Mouse (Mus musculus): ENCODE measurements around the gene E2f6. TPM values are rescaled to one million over a fixed set of nuclear protein-coding genes. Genes with fewer than 3 reads are reported as not detected.

The E2f6 gene
- polyA plus RNA-seq, 1 experiment from 2014 or later, result 77.4 TPM

GRCm38 (mm10) chr12:16856306-16856679 is 45.5 kb downstream of the E2f6 start:
- no peak overlapping the region for H3K4me3 ChIP-seq (replicated peaks)
- peaks cover 14% of the 10 kb centered on the region for H3K4me1 ChIP-seq
- 36% methylated on average over 2 of the region's 2 CpGs for WGBS
- no peak; the same call in 1 of the 2 replicates for ATAC-seq (ENCODE audit: low FRiP score)
- H3K9ac ChIP-seq, result no peak overlapping the region
- no peak overlapping the region; the same call in 1 of the 2 replicates for H3K4me2 ChIP-seq
- no peaks in the 10 kb centered on the region for H3K36me3 ChIP-seq (replicated peaks)
- H3K9me3 ChIP-seq, result no peaks in the 10 kb centered on the region
- H3K27me3 ChIP-seq, result no peaks in the 10 kb centered on the region
- H3K27ac ChIP-seq, result peak overlapping the region; percentile 82

- 92% methylated on average over 4 of the region's 4 CpGs for WGBS
- H3K4me1 ChIP-seq, result peaks cover 14% of the 10 kb centered on the region
- H3K36me3 ChIP-seq (replicated peaks), result no peaks in the 10 kb centered on the region
- H3K27ac ChIP-seq, result no peak overlapping the region
- ATAC-seq (ENCODE audit: low FRiP score), result no peak
- H3K4me3 ChIP-seq (replicated peaks), result no peak overlapping the region
- no peak overlapping the region for H3K9ac ChIP-seq
- H3K27me3 ChIP-seq, result no peaks in the 10 kb centered on the region
- no peaks in the 10 kb centered on the region for H3K9me3 ChIP-seq
- H3K4me2 ChIP-seq, result no peak overlapping the region
These were observed 47.3 kb downstream of the E2f6 start for GRCm38 (mm10) chr12:16858081-16858480.

GRCm38 (mm10) chr12:16859781-16860180 is 49.0 kb downstream of the E2f6 start:
- no peak for ATAC-seq (ENCODE audit: low FRiP score)
- Histone ChIP-seq H3K27ac (no peak overlapping the region), H3K9ac (no peak overlapping the region), H3K27me3 (no peaks in the 10 kb centered on the region), H3K36me3 (replicated peaks) (no peaks in the 10 kb centered on the region), H3K4me3 (replicated peaks) (no peak overlapping the region), H3K9me3 (no peaks in the 10 kb centered on the region), H3K4me1 (peaks cover 14% of the 10 kb centered on the region), H3K4me2 (no peak overlapping the region)
- WGBS, result 87% methylated on average over 2 of the region's 2 CpGs

GRCm38 (mm10) chr12:16860533-16860932 is 49.8 kb downstream of the E2f6 start:
- Histone ChIP-seq H3K36me3 (replicated peaks) (no peaks in the 10 kb centered on the region), H3K27ac (no peak overlapping the region), H3K9me3 (no peaks in the 10 kb centered on the region), H3K9ac (no peak overlapping the region), H3K27me3 (no peaks in the 10 kb centered on the region), H3K4me2 (no peak overlapping the region), H3K4me3 (replicated peaks) (no peak overlapping the region), H3K4me1 (peaks cover 12% of the 10 kb centered on the region)
- ATAC-seq (ENCODE audit: low FRiP score), result no peak
- 68% methylated on average over 1 of the region's 1 CpGs for WGBS

- Histone ChIP-seq H3K27me3 (no peaks in the 10 kb centered on the region), H3K27ac (no peak overlapping the region), H3K9me3 (no peaks in the 10 kb centered on the region), H3K9ac (no peak overlapping the region), H3K4me1 (peaks cover 7% of the 10 kb centered on the region), H3K4me3 (replicated peaks) (no peak overlapping the region), H3K36me3 (replicated peaks) (no peaks in the 10 kb centered on the region), H3K4me2 (no peak overlapping the region)
- no peak for ATAC-seq (ENCODE audit: low FRiP score)
- 74% methylated on average over 3 of the region's 3 CpGs for WGBS
These were observed 50.2 kb downstream of the E2f6 start for GRCm38 (mm10) chr12:16860961-16861360.

- no peak overlapping the region for H3K4me3 ChIP-seq (replicated peaks)
These were observed 53.7 kb downstream of the E2f6 start for GRCm38 (mm10) chr12:16864477-16864876.

GRCm38 (mm10) chr12:16865871-16866270 is 55.1 kb downstream of the E2f6 start:
- 82% methylated on average over 3 of the region's 3 CpGs for WGBS
- H3K27me3 ChIP-seq, result no peaks in the 10 kb centered on the region
- H3K4me2 ChIP-seq, result no peak overlapping the region
- H3K27ac ChIP-seq, result no peak overlapping the region
- H3K36me3 ChIP-seq (replicated peaks), result no peaks in the 10 kb centered on the region
- no peak overlapping the region for H3K4me3 ChIP-seq (replicated peaks)
- no peaks in the 10 kb centered on the region for H3K9me3 ChIP-seq
- no peak overlapping the region for H3K9ac ChIP-seq
- no peak for ATAC-seq (ENCODE audit: low FRiP score)
- peaks cover 10% of the 10 kb centered on the region; the same call in 1 of the 2 replicates for H3K4me1 ChIP-seq

More at GRCm38 (mm10) chr12:16864477-16864876, 53.7 kb downstream of the E2f6 start:
- no peaks in the 10 kb centered on the region for H3K4me1 ChIP-seq
- H3K4me2 ChIP-seq, result no peak overlapping the region
- H3K9ac ChIP-seq, result no peak overlapping the region
- no peak for ATAC-seq (ENCODE audit: low FRiP score)
- 90% methylated on average over 4 of the region's 4 CpGs for whole genome bisulfite sequencing
- H3K27me3 ChIP-seq, result no peaks in the 10 kb centered on the region
- H3K9me3 ChIP-seq, result no peaks in the 10 kb centered on the region
- no peak overlapping the region for H3K27ac ChIP-seq
- no peaks in the 10 kb centered on the region for H3K36me3 ChIP-seq (replicated peaks)

GRCm38 (mm10) chr12:16866460-16866859 is 55.7 kb downstream of the E2f6 start:
- no peak overlapping the region for H3K9ac ChIP-seq
- peaks cover 10% of the 10 kb centered on the region; the same call in 1 of the 2 replicates for H3K4me1 ChIP-seq
- H3K4me3 ChIP-seq (replicated peaks), result no peak overlapping the region
- H3K36me3 ChIP-seq (replicated peaks), result no peaks in the 10 kb centered on the region
- H3K4me2 ChIP-seq, result no peak overlapping the region
- H3K27ac ChIP-seq, result no peak overlapping the region
- H3K9me3 ChIP-seq, result no peaks in the 10 kb centered on the region
- WGBS, result 84% methylated on average over 3 of the region's 3 CpGs
- ATAC-seq (ENCODE audit: low FRiP score), result no peak
- no peaks in the 10 kb centered on the region for H3K27me3 ChIP-seq

- Histone ChIP-seq H3K9ac (no peak overlapping the region), H3K4me2 (no peak overlapping the region), H3K9me3 (no peaks in the 10 kb centered on the region), H3K27me3 (no peaks in the 10 kb centered on the region), H3K4me3 (replicated peaks) (no peak overlapping the region), H3K36me3 (replicated peaks) (no peaks in the 10 kb centered on the region), H3K27ac (no peak overlapping the region), H3K4me1 (peaks cover 10% of the 10 kb centered on the region; the same call in 1 of the 2 replicates)
- no peak for ATAC-seq (ENCODE audit: low FRiP score)
- 74% methylated on average over 7 of the region's 7 CpGs for WGBS
These were observed 56.5 kb downstream of the E2f6 start for GRCm38 (mm10) chr12:16867306-16867705.

GRCm38 (mm10) chr12:16868618-16869017 is 57.9 kb downstream of the E2f6 start:
- ATAC-seq (ENCODE audit: low FRiP score), result no peak
- no peaks in the 10 kb centered on the region for H3K27me3 ChIP-seq
- no peak overlapping the region for H3K27ac ChIP-seq
- H3K36me3 ChIP-seq (replicated peaks), result no peaks in the 10 kb centered on the region
- no peak overlapping the region for H3K4me2 ChIP-seq
- H3K9me3 ChIP-seq, result no peaks in the 10 kb centered on the region
- peaks cover 10% of the 10 kb centered on the region; the same call in 1 of the 2 replicates for H3K4me1 ChIP-seq
- no peak overlapping the region for H3K9ac ChIP-seq
- WGBS, result 84% methylated on average over 6 of the region's 6 CpGs
- no peak overlapping the region for H3K4me3 ChIP-seq (replicated peaks)

GRCm38 (mm10) chr12:16869091-16869778 is 58.5 kb downstream of the E2f6 start:
- WGBS, result 69% methylated on average over 8 of the region's 8 CpGs
- Histone ChIP-seq H3K27me3 (no peaks in the 10 kb centered on the region), H3K27ac (no peak overlapping the region), H3K9me3 (no peaks in the 10 kb centered on the region), H3K9ac (no peak overlapping the region), H3K4me3 (replicated peaks) (no peak overlapping the region), H3K36me3 (replicated peaks) (no peaks in the 10 kb centered on the region), H3K4me1 (peaks cover 10% of the 10 kb centered on the region; the same call in 1 of the 2 replicates), H3K4me2 (no peak overlapping the region)
- no peak for ATAC-seq (ENCODE audit: low FRiP score)

- H3K36me3 ChIP-seq (replicated peaks), result no peaks in the 10 kb centered on the region
- H3K4me1 ChIP-seq, result peaks cover 10% of the 10 kb centered on the region; the same call in 1 of the 2 replicates
- 74% methylated on average over 9 of the region's 9 CpGs for WGBS
- no peaks in the 10 kb centered on the region for H3K9me3 ChIP-seq
- no peak overlapping the region for H3K4me2 ChIP-seq
- H3K4me3 ChIP-seq (replicated peaks), result no peak overlapping the region
- H3K9ac ChIP-seq, result no peak overlapping the region
- no peak for ATAC-seq (ENCODE audit: low FRiP score)
- H3K27ac ChIP-seq, result no peak overlapping the region
- H3K27me3 ChIP-seq, result no peaks in the 10 kb centered on the region
These were observed 59.2 kb downstream of the E2f6 start for GRCm38 (mm10) chr12:16869870-16870404.
